19 mouse cellular contexts compared by ENCODE assay signal in genomic region chr16:45966604-45967003, GRCm38 (mm10). TPM values are rescaled to one million over a fixed set of nuclear protein-coding genes. Genes with fewer than 3 reads are reported as not detected.
DNase-seq lines count a peak whose midpoint lies in the region; ATAC-seq lines count a peak whose summit lies in the region.
"Had no signal": no experiment of that assay in that cellular context is flagged by ENCODE, and none has a peak within 500 bp of the region (broad histone marks: within the 10 kb centered on the region; RNA-seq: fewer than 3 reads in every experiment).

No protein-coding gene starts in this region.

- WGBS in kidney, embryonic 16.5 days: 49% methylated on average over 5 of the region's 5 CpGs

- H3K9me3 ChIP-seq in kidney, embryonic 16.5 days (ENCODE audit: low read length): no peaks in the 10 kb centered on the region
- H3K9me3 ChIP-seq: heart, embryonic 12.5 days; hindbrain, embryonic 13.5 days; limb, embryonic 15.5 days; midbrain, embryonic 15.5 days had no signal

- H3K27me3 ChIP-seq in kidney, embryonic 16.5 days (ENCODE audit: insufficient read depth, low read length): no peaks in the 10 kb centered on the region
- H3K27me3 ChIP-seq: heart, embryonic 12.5 days; hindbrain, embryonic 13.5 days; limb, embryonic 15.5 days; midbrain, embryonic 15.5 days had no signal

- no peak overlapping the region for H3K9ac ChIP-seq in kidney, embryonic 16.5 days (replicated peaks; ENCODE audit: low read length)
- H3K9ac ChIP-seq: heart, embryonic 12.5 days; hindbrain, embryonic 13.5 days; limb, embryonic 15.5 days; midbrain, embryonic 15.5 days had no signal

- no peak overlapping the region for H3K4me3 ChIP-seq in kidney, embryonic 16.5 days (ENCODE audit: low read length)
- H3K4me3 ChIP-seq: heart, embryonic 12.5 days; hindbrain, embryonic 13.5 days; limb, embryonic 15.5 days; midbrain, embryonic 15.5 days; myocyte had no signal

- DNase-seq in kidney, adult 9 months: peak; percentile 84
- DNase-seq in kidney, postnatal 14 days: no peak
- peak; percentile 51 for DNase-seq in lung, postnatal 36 days
- no peak for DNase-seq in lung, adult 18-20 months
- no peak for DNase-seq in spleen, adult 12 weeks (ENCODE audit: low spot score)
- DNase-seq: adrenal gland, postnatal 25 days; B cell, adult 2 months; cerebellum, adult 11-12 months; cerebellum, postnatal 14 days; heart, postnatal 14 days; right cerebral cortex, postnatal 25 days; thymus, adult 2 months had no signal

- H3K27ac ChIP-seq in kidney, embryonic 16.5 days (ENCODE audit: low read length): peak overlapping the region; percentile 4; the same call in 1 of the 2 replicates
- H3K27ac ChIP-seq: hindbrain, embryonic 13.5 days; limb, embryonic 15.5 days; midbrain, embryonic 15.5 days had no signal

- no peak overlapping the region for H3K4me2 ChIP-seq in kidney, embryonic 16.5 days (replicated peaks; ENCODE audit: low read depth, low read length)
- H3K4me2 ChIP-seq: heart, embryonic 12.5 days; hindbrain, embryonic 13.5 days; limb, embryonic 15.5 days; midbrain, embryonic 15.5 days had no signal

- H3K4me1 ChIP-seq in kidney, embryonic 16.5 days (ENCODE audit: insufficient read depth, low read length): peaks cover 30% of the 10 kb centered on the region
- H3K4me1 ChIP-seq: hindbrain, embryonic 13.5 days; midbrain, embryonic 15.5 days had no signal

- H3K36me3 ChIP-seq in kidney, embryonic 16.5 days (ENCODE audit: insufficient read depth, low read length): no peaks in the 10 kb centered on the region
- H3K36me3 ChIP-seq: heart, embryonic 12.5 days; limb, embryonic 15.5 days; midbrain, embryonic 15.5 days had no signal

- ATAC-seq in kidney, embryonic 16.5 days (ENCODE audit: low FRiP score, low TSS enrichment): no peak
- no peak for ATAC-seq in erythroblast, adult 5-6 weeks (replicated peaks; ENCODE audit: low FRiP score, poor library complexity, severe bottlenecking)

RNA-seq across cellular contexts. Expression of gene Phldb2, which starts 13.2 kb away (rescaled TPM):
- polyA plus RNA-seq in kidney, embryonic 16.5 days (2015; fragmentation: Nextera tagmentation; extraction: Ambion mirVana): 89.6 and 90.1 TPM in 2 replicates
- 1.3 TPM in 1 of 2 replicates, not detected in the other for total RNA-seq in erythroblast, adult 5-6 weeks (2015; ENCODE audit: low replicate concordance)
- total RNA-seq in erythroblast, adult 5-6 weeks (2017; ENCODE audit: low replicate concordance): 0.26 TPM in 1 of 2 replicates, not detected in the other

RNA-seq across cellular contexts. Expression of gene Plcxd2, which starts 43.4 kb away (rescaled TPM):
- 1.4 and 1.5 TPM in 2 replicates for polyA plus RNA-seq in kidney, embryonic 16.5 days (2015; fragmentation: Nextera tagmentation; extraction: Ambion mirVana)
- total RNA-seq in erythroblast, adult 5-6 weeks (2015; ENCODE audit: low replicate concordance): 0.77 and 0.84 TPM in 2 replicates
- total RNA-seq in erythroblast, adult 5-6 weeks (2017; ENCODE audit: low replicate concordance): 0.26 and 0.42 TPM in 2 replicates

Comparison
In these comparisons a context has a peak if more than half of its experiments do, and no peak if none do; other contexts are left out.
1. DNase-seq: peak in kidney, adult 9 months (single experiment) and lung, postnatal 36 days (single experiment); none in kidney, postnatal 14 days (single experiment), lung, adult 18-20 months (0 of 2) and spleen, adult 12 weeks (single experiment).